Mouse (Mus musculus): Measurements from ENCODE around the gene Itsn1. TPM values are rescaled to one million over a fixed set of nuclear protein-coding genes. Genes with fewer than 3 reads are reported as not detected.

The Itsn1 gene
- polyA plus RNA-seq, 1 experiment from 2014 or later: 36.0 TPM

GRCm38 (mm10) chr16:91942201-91942600 is 213.1 kb downstream of the Itsn1 start:
- ChIA-PET POLR2A (no interaction called here), CTCF (interaction anchor here (1.2 to 1.8 kb wide), 3 partner anchors 10 to 347 kb away, joined by 4 to 5 read pairs (median 4); no protein-coding TSS in a partner anchor)
- no peak for TF ChIP-seq CTCF (IDR thresholded peaks at IDR 0.05)
- no peak for DNase-seq (ENCODE audit: low read depth, low spot score)
- in situ Hi-C loops (cut with MboI; ENCODE audit: low pct_unique_long_range_greater_than_20kb): loop anchor here (25.0 kb wide), 1 partner anchor 520 kb away; the partner anchor contains the start of gene Rcan1
- ATAC-seq: no peak
- H3K27me3 ChIP-seq: no peaks in the 10 kb centered on the region

GRCm38 (mm10) chr16:91946261-91946660 is 217.2 kb downstream of the Itsn1 start:
- no peak for DNase-seq (ENCODE audit: low read depth, low spot score)
- POLR2A ChIA-PET: interaction anchor here (0.9 kb wide), 1 partner anchor 24 kb away, joined by 4 read pairs; no protein-coding TSS in a partner anchor
- in situ Hi-C loops (cut with MboI; ENCODE audit: low pct_unique_long_range_greater_than_20kb): loop anchor here (25.0 kb wide), 1 partner anchor 516 kb away; the partner anchor contains the start of gene Rcan1

GRCm38 (mm10) chr16:91947093-91947492 is 218.0 kb downstream of the Itsn1 start:
- in situ Hi-C loops (cut with MboI; ENCODE audit: low pct_unique_long_range_greater_than_20kb): loop anchor here (25.0 kb wide), 1 partner anchor 515 kb away; the partner anchor contains the start of gene Rcan1
- ChIA-PET POLR2A (interaction anchor here (0.9 kb wide), 1 partner anchor 24 kb away, joined by 4 read pairs; no protein-coding TSS in a partner anchor), CTCF (no interaction called here)
- ATAC-seq (no peak), DNase-seq (ENCODE audit: low read depth, low spot score) (no peak)
- TF ChIP-seq CTCF (IDR thresholded peaks at IDR 0.05): no peak
- H3K27me3 ChIP-seq: no peaks in the 10 kb centered on the region

More at GRCm38 (mm10) chr16:91946261-91946660, 217.2 kb downstream of the Itsn1 start:
- CTCF ChIA-PET: no interaction called here
- H3K27me3 ChIP-seq: no peaks in the 10 kb centered on the region
- no peak for TF ChIP-seq CTCF (IDR thresholded peaks at IDR 0.05)
- no peak for ATAC-seq

GRCm38 (mm10) chr16:91953967-91954366 is 224.9 kb downstream of the Itsn1 start:
- no peak for TF ChIP-seq CTCF (IDR thresholded peaks at IDR 0.05)
- in situ Hi-C loops (cut with MboI; ENCODE audit: low pct_unique_long_range_greater_than_20kb): no loop called here
- DNase-seq (ENCODE audit: low read depth, low spot score) (no peak), ATAC-seq (no peak)
- ChIA-PET CTCF (no interaction called here), POLR2A (no interaction called here)
- H3K27me3 ChIP-seq: no peaks in the 10 kb centered on the region

GRCm38 (mm10) chr16:91954766-91955165 is 225.7 kb downstream of the Itsn1 start:
- ChIA-PET CTCF (no interaction called here), POLR2A (no interaction called here)
- H3K27me3 ChIP-seq: no peaks in the 10 kb centered on the region
- DNase-seq (ENCODE audit: low read depth, low spot score): no peak
- in situ Hi-C loops (cut with MboI; ENCODE audit: low pct_unique_long_range_greater_than_20kb): no loop called here
- TF ChIP-seq CTCF (IDR thresholded peaks at IDR 0.05): peak; percentile 67
- no peak for ATAC-seq

GRCm38 (mm10) chr16:91962204-91962893 is 233.3 kb downstream of the Itsn1 start:
- ChIA-PET CTCF (interaction anchor here (0.9 to 1.7 kb wide), 5 partner anchors 26 to 324 kb away, joined by 3 to 4 read pairs (median 4); no protein-coding TSS in a partner anchor), POLR2A (interaction anchor here (0.7 to 2.9 kb wide), 3 partner anchors 10 to 99 kb away, joined by 3 to 16 read pairs (median 3); partner anchors contain the start of genes Gm49711, Mrps6 and Slc5a3)
- ATAC-seq (peak; percentile 95), DNase-seq (ENCODE audit: low read depth, low spot score) (peak; percentile 77)
- no peaks in the 10 kb centered on the region for H3K27me3 ChIP-seq
- no peak for TF ChIP-seq CTCF (IDR thresholded peaks at IDR 0.05)
- in situ Hi-C loops (cut with MboI; ENCODE audit: low pct_unique_long_range_greater_than_20kb): loop anchor here (5.0 kb wide), 1 partner anchor 100 kb away; no protein-coding TSS in a partner anchor

- ATAC-seq: peak; percentile 46
- no peak for TF ChIP-seq CTCF (IDR thresholded peaks at IDR 0.05)
- no peaks in the 10 kb centered on the region for H3K27me3 ChIP-seq
- ChIA-PET CTCF (interaction anchor here (1.0 to 1.7 kb wide), 3 partner anchors 26 to 97 kb away, joined by 4 read pairs; no protein-coding TSS in a partner anchor), POLR2A (interaction anchor here (1.0 to 2.9 kb wide), 2 partner anchors 9 to 96 kb away, joined by 3 to 16 read pairs; partner anchors contain the start of genes Gm49711, Mrps6 and Slc5a3)
- in situ Hi-C loops (cut with MboI; ENCODE audit: low pct_unique_long_range_greater_than_20kb): loop anchor here (5.0 kb wide), 1 partner anchor 99 kb away; no protein-coding TSS in a partner anchor
- DNase-seq (ENCODE audit: low read depth, low spot score): no peak
Observed at GRCm38 (mm10) chr16:91962894-91963555, 233.9 kb downstream of the Itsn1 start.

- CTCF ChIA-PET: no interaction called here
- no peak for ATAC-seq
- in situ Hi-C loops (cut with MboI; ENCODE audit: low pct_unique_long_range_greater_than_20kb): loop anchor here (5.0 kb wide), 1 partner anchor 99 kb away; no protein-coding TSS in a partner anchor
- no peak for DNase-seq (ENCODE audit: low read depth, low spot score)
- POLR2A ChIA-PET: no interaction called here
- H3K27me3 ChIP-seq: no peaks in the 10 kb centered on the region
- no peak for TF ChIP-seq CTCF (IDR thresholded peaks at IDR 0.05)
Observed at GRCm38 (mm10) chr16:91963556-91963900, 234.4 kb downstream of the Itsn1 start.

- in situ Hi-C loops (cut with MboI; ENCODE audit: low pct_unique_long_range_greater_than_20kb): loop anchor here (5.0 kb wide), 1 partner anchor 98 kb away; no protein-coding TSS in a partner anchor
- no peaks in the 10 kb centered on the region for H3K27me3 ChIP-seq
- no peak for TF ChIP-seq CTCF (IDR thresholded peaks at IDR 0.05)
- no peak for ATAC-seq
- POLR2A ChIA-PET: no interaction called here
- no peak for DNase-seq (ENCODE audit: low read depth, low spot score)
- CTCF ChIA-PET: interaction anchor here (0.9 kb wide), 1 partner anchor 322 kb away, joined by 4 read pairs; no protein-coding TSS in a partner anchor
Observed at GRCm38 (mm10) chr16:91964308-91965178, 235.5 kb downstream of the Itsn1 start.

GRCm38 (mm10) chr16:91968725-91969124 is 239.6 kb downstream of the Itsn1 start:
- in situ Hi-C loops (cut with MboI; ENCODE audit: low pct_unique_long_range_greater_than_20kb): no loop called here
- H3K27me3 ChIP-seq: no peaks in the 10 kb centered on the region
- TF ChIP-seq CTCF (IDR thresholded peaks at IDR 0.05): no peak
- ChIA-PET POLR2A (no interaction called here), CTCF (interaction anchor here (1.0 to 2.1 kb wide), 2 partner anchors 10 to 78 kb away, joined by 3 to 6 read pairs; no protein-coding TSS in a partner anchor)
- DNase-seq (ENCODE audit: low read depth, low spot score) (no peak), ATAC-seq (no peak)
